Mouse (Mus musculus) midbrain, postnatal 0 days (tissue): ENCODE measurements at regions not wholly inside any gene's neighbourhood (a gene's known extent, or its start where the extent isn't known, plus 50 kb on each side); places are given as distances from the start of the nearest gene placed in this dataset.

ENCODE experiments used
- ATAC-seq: fragments of 200-750 bp; cut with Nextera tagmentation; 2 replicates; pipeline ENCODE4 v1.8.0; 2017; ENCODE audit warnings: moderate number of reproducible peaks, mild to moderate bottlenecking, moderate TSS enrichment, moderate library complexity; ENCODE audit not compliant: low FRiP score
- DNase-seq: peaks from one replicate; pipeline ENCODE4 v3.0.0-alpha.2; 2015; ENCODE audit warnings: low spot score
- H3K27ac ChIP-seq: fragments of 300-500 bp; sonication (generic); 2 replicates; pipeline ENCODE4 v1.5.1; 2014; ENCODE audit warnings: low read depth, mild to moderate bottlenecking, low read length, mixed read lengths
- H3K27me3 ChIP-seq: fragments of 300-500 bp; sonication (generic); 2 replicates; pipeline ENCODE4 v1.6.1; 2014; ENCODE audit warnings: low read length, control low read depth, mixed read lengths; ENCODE audit not compliant: insufficient read depth
- H3K36me3 ChIP-seq: fragments of 300-500 bp; sonication (generic); 2 replicates; pipeline ENCODE4 v1.6.1; 2014; ENCODE audit warnings: low read length, control low read depth, mixed read lengths; ENCODE audit not compliant: insufficient read depth
- H3K4me1 ChIP-seq: fragments of 300-500 bp; sonication (generic); 2 replicates; pipeline ENCODE4 v1.6.1; 2014; ENCODE audit warnings: mild to moderate bottlenecking, control low read depth, antibody characterized with exemption, low read length, mixed read lengths; ENCODE audit not compliant: insufficient read depth
- H3K4me2 ChIP-seq: fragments of 300-500 bp; sonication (generic); 2 replicates; pipeline ENCODE4 v1.6.1; 2014; ENCODE audit warnings: low read depth, mild to moderate bottlenecking, low read length, mixed read lengths; ENCODE audit not compliant: poor library complexity, severe bottlenecking
- H3K4me3 ChIP-seq: fragments of 300-500 bp; sonication (generic); 2 replicates; pipeline ENCODE4 v1.5.1; 2014; ENCODE audit warnings: low read depth, mild to moderate bottlenecking, low read length, moderate library complexity
- H3K9ac ChIP-seq: fragments of 300-500 bp; sonication (generic); replicated peaks from 2 replicates; pipeline ENCODE4 v1.6.1; 2014; ENCODE audit warnings: mild to moderate bottlenecking, low read length, moderate library complexity, mixed read lengths; ENCODE audit not compliant: poor library complexity, severe bottlenecking
- H3K9me3 ChIP-seq: fragments of 300-500 bp; sonication (generic); 2 replicates; pipeline ENCODE4 v1.6.1; 2016; ENCODE audit warnings: low read length, control low read depth
- CTCF ChIP-seq: IDR thresholded peaks from 2 replicates; pipeline ENCODE4 v1.5.1; 2016; ENCODE audit warnings: antibody characterized with exemption, mild to moderate bottlenecking
- WGBS: fragments of 180-500 bp; shearing (Covaris S2); extraction: QIAGEN DNeasy Blood & Tissue Kit; methylation state at CpG from one replicate; pipeline ENCODE4 v1.1.7; 2014; 5-methylcytosine and 5-hydroxymethylcytosine counted together

- TF ChIP-seq CTCF: no peak
- ATAC-seq (no peak), DNase-seq (peak; percentile 62)
- no peak overlapping the region for H3K9ac ChIP-seq
- H3K9me3 ChIP-seq: no peaks in the 10 kb centered on the region
- H3K4me3 ChIP-seq: no peak overlapping the region
- WGBS: 37% methylated on average over 6 of the region's 6 CpGs
- H3K27me3 ChIP-seq: no peaks in the 10 kb centered on the region
- H3K36me3 ChIP-seq: no peaks in the 10 kb centered on the region
- H3K27ac ChIP-seq: peak overlapping the region; percentile 43; the same call in 1 of the 2 replicates
- H3K4me2 ChIP-seq: no peak overlapping the region
- H3K4me1 ChIP-seq: no peaks in the 10 kb centered on the region
Measured at GRCm38 (mm10) chr3:17281231-17281630, 667.0 kb upstream of the Cypt12 start.

DNA sequence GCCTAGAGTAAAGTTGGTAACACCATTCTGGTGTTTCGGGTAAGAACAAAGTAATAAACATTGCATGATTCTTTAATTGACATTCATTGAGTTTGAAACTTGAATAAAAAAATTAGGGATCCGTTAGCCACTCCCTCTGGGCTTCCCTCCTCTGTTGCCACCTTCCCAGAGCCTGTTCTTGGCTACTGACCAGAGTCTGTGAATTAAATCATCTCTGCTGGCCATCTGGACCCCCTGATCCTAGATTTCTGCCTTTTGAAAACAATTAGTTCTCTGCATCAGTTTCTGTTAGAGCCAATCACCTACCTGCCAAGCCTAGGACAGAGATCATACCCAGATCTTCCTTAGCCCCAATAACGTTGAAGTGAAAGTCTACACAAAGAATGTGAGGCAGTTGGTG, 665.3 kb upstream of the Cypt12 start:
- no peak for TF ChIP-seq CTCF
- 72% methylated on average over 3 of the region's 3 CpGs for WGBS
- no peak overlapping the region for H3K4me2 ChIP-seq
- no peaks in the 10 kb centered on the region for H3K27me3 ChIP-seq
- H3K9me3 ChIP-seq: no peaks in the 10 kb centered on the region
- H3K4me3 ChIP-seq: no peak overlapping the region
- peak; percentile 18 for DNase-seq
- H3K36me3 ChIP-seq: no peaks in the 10 kb centered on the region
- no peak for ATAC-seq
- no peak overlapping the region for H3K27ac ChIP-seq
- no peaks in the 10 kb centered on the region for H3K4me1 ChIP-seq
- H3K9ac ChIP-seq: no peak overlapping the region

- H3K4me2 ChIP-seq: no peak overlapping the region
- H3K36me3 ChIP-seq: no peaks in the 10 kb centered on the region
- 0 out of 2 replicates have a peak, but pooled peaks have one; percentile 15 for ATAC-seq
- no peaks in the 10 kb centered on the region for H3K4me1 ChIP-seq
- H3K27me3 ChIP-seq: no peaks in the 10 kb centered on the region
- H3K9me3 ChIP-seq: no peaks in the 10 kb centered on the region
- H3K9ac ChIP-seq: no peak overlapping the region
- DNase-seq: peak; percentile 83
- peak overlapping the region; percentile 32; the same call in 1 of the 2 replicates for H3K27ac ChIP-seq
- TF ChIP-seq CTCF: no peak
- H3K4me3 ChIP-seq: no peak overlapping the region
Measured at GRCm38 (mm10) chr3:17317523-17317922, 630.7 kb upstream of the Cypt12 start.

DNA sequence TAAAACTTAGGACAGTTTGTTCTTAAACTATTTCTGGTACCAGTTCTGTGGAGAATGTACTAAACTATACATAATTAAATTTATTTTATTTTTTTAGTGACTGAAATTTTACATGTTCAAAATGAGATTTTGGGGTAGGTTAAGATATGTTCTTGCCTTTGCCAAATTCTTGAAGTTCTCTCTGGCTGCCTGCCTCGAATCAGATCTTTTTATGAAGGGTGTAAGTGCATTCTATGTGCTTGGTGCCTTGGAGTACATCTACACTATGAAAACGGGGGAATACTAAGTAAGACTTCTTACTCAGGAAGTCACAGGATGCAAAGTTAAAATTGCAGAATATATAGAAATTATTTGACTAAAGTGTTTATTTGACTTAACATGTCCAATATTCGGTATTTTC, 629.8 kb upstream of the Cypt12 start:
- Histone ChIP-seq H3K4me3 (no peak overlapping the region), H3K9ac (no peak overlapping the region), H3K4me1 (no peaks in the 10 kb centered on the region; the same call in 1 of the 2 replicates), H3K27ac (peak overlapping the region; percentile 85; the same call in 1 of the 2 replicates), H3K36me3 (no peaks in the 10 kb centered on the region), H3K9me3 (no peaks in the 10 kb centered on the region), H3K27me3 (no peaks in the 10 kb centered on the region), H3K4me2 (0 out of 2 replicates have a peak overlapping the region, but pooled peaks have one; percentile 23)
- TF ChIP-seq CTCF: no peak
- DNase-seq (no peak), ATAC-seq (no peak)
- WGBS: 70% methylated on average over 3 of the region's 3 CpGs

- no peaks in the 10 kb centered on the region; the same call in 1 of the 2 replicates for H3K4me1 ChIP-seq
- no peaks in the 10 kb centered on the region for H3K36me3 ChIP-seq
- peak overlapping the region; percentile 85 for H3K27ac ChIP-seq
Measured at GRCm38 (mm10) chr3:17319213-17319612, 629.0 kb upstream of the Cypt12 start.

DNA sequence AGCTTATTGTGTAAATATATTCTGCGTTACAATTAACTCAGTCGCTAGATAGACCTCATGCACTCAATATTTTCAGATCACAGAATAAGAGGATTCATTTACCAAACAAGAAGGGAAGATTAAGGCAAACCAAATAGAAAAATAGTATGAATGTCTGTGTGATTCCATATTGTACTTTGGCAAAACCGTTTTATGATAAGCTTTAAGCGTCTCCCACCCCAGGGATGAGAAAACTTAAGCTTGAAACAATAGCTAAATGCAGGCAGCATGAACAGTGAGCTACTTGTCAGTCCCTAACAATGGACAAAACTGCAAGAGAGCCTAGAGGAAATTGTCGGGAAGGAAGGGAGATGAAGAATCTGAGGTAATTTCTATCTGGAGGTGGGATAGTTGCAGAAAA, 628.3 kb upstream of the Cypt12 start:
- H3K27ac ChIP-seq: peak overlapping the region; percentile 82
- H3K27me3 ChIP-seq: no peaks in the 10 kb centered on the region
- H3K4me3 ChIP-seq: no peak overlapping the region
- H3K4me1 ChIP-seq: no peaks in the 10 kb centered on the region; the same call in 1 of the 2 replicates
- WGBS: 31% methylated on average over 5 of the region's 5 CpGs
- no peaks in the 10 kb centered on the region for H3K9me3 ChIP-seq
- no peak overlapping the region for H3K9ac ChIP-seq
- DNase-seq: peak; percentile 17
- H3K4me2 ChIP-seq: peak overlapping the region; percentile 24
- TF ChIP-seq CTCF: no peak
- no peak for ATAC-seq
- H3K36me3 ChIP-seq: no peaks in the 10 kb centered on the region

More at GRCm38 (mm10) chr3:17319213-17319612, 629.0 kb upstream of the Cypt12 start:
- Histone ChIP-seq H3K9ac (no peak overlapping the region), H3K4me3 (no peak overlapping the region), H3K9me3 (no peaks in the 10 kb centered on the region), H3K4me2 (peak overlapping the region; percentile 23; the same call in 1 of the 2 replicates), H3K27me3 (no peaks in the 10 kb centered on the region)
- DNase-seq (peak; percentile 87), ATAC-seq (peak; percentile 89)
- peak; percentile 70 for TF ChIP-seq CTCF
- 7% methylated on average over 9 of the region's 9 CpGs for WGBS
